Mouse (Mus musculus): ENCODE measurements around the gene Rrp1. TPM values are rescaled to one million over a fixed set of nuclear protein-coding genes. Genes with fewer than 3 reads are reported as not detected.

The Rrp1 gene
- polyA plus RNA-seq (2015; fragmentation: Nextera tagmentation; extraction: Ambion mirVana) = 157 and 202 TPM in 2 replicates

DNA sequence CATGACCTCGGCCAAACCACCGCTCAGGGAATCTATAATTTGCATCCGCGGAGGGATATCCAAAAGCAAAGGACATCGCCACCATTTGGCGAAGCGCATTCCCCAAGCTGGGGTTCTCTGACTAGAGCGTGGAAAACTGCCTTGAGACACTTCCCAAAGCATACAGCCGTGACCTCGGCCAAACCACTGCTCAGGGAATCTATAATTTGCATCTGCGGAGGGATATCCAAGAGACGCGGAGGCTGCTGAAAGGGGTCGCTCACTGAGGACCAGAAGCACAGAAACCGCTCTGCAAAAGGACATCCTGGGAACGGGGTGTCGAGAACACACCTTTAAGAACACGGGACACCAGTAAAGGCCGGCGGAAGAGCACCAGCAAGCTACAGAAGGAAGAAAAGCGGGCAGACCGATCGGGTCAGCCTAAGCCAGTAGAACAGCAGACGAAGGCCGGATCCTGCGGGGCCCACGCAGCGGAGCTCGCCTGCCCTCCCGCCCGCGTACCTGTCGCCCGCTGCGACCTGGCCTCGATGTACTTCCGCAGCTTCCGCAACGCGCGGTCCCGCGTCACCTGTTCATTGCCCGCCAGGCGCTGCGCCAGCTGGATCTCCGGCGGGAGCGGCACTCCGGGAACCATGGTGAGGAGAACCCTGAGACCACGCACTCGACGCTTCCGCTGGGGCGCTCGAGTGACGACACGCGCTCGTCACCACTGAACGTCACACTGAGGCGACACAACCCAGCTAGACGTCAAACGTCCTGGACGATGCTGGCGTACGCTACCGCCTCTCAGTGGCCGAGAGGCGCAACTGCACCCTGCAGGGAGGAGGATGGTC lies at the start of gene Rrp1:
TSS of gene Rrp1 (minus strand) at position 725 of the 833 bp plus-strand sequence.

DNA sequence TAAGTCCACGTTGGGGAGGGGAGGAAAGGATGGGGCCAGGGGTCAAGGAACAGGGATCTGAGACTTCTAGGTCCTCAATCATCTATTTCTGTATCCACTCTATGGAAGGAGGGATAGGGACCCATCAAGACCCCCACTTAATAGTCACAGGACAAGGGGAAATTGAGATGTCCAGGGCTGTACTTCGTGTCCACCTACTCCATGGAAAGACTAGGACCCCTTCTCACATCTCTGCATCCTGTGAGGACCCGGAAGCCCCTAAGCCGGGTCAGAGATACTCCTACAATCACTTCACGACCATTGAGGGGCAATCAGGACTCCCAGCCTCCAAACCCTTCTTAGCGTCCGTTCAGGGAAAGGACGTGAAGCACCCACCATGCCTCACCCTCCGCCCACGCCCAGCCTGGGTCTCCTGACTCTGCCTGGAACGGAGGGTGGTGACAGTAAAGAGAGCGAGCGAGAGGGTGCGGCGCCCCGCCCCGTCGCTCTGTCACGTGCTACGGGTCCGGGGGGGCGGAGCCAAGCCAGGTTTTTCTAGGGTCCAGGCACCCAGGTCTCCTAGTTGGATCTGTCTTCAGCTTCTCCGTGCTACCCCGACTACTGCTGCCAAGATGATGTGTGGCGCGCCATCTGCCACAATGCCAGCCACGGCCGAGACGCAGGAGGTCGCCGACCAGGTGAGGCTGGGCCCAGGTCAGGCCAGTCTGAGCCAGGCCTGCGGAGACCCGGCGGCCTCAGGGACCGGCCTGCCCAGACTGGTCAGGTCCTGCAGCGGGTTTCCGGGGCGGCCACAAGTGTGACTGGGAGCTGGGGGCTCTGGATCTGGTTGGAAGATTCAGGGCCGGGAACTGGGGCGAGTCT lies 12.6 kb upstream of the Rrp1 start, which contains the start of gene Cstb:
TSS of gene Cstb (plus strand) at position 489 of the 861 bp plus-strand sequence.

GRCm38 (mm10) chr10:78351887-78352665 lies 60.8 kb downstream of the Rrp1 start, which contains the start of gene Agpat3:
Gene Agpat3 (minus strand): TSS chr10:78352489.

Small RNA genes lying within 50 kb of the gene (microRNA-seq; reads per million reads assigned to microRNA genes)
- gene Mir6410 (ENCODE audit: borderline replicate concordance, insufficient number of aligned reads) (not detected), gene Mir6907 (ENCODE audit: borderline replicate concordance, insufficient number of aligned reads) (1.4 reads per million), gene Mir6908 (ENCODE audit: borderline replicate concordance, insufficient number of aligned reads) (not detected)

Other genes with a start within 250 kb of the Rrp1 start
- gene D10Jhu81e, start 243.3 kb downstream of the Rrp1 start, polyA plus RNA-seq (2015; fragmentation: Nextera tagmentation; extraction: Ambion mirVana) = 48.1 and 80.0 TPM in 2 replicates
- gene Pwp2, start 227.9 kb downstream of the Rrp1 start, polyA plus RNA-seq (2015; fragmentation: Nextera tagmentation; extraction: Ambion mirVana) = 6.9 and 9.8 TPM in 2 replicates
- 14.5 and 20.9 TPM in 2 replicates for gene Trappc10, start 168.4 kb downstream of the Rrp1 start, polyA plus RNA-seq (2015; fragmentation: Nextera tagmentation; extraction: Ambion mirVana)
- 102 and 142 TPM in 2 replicates for gene Agpat3, start 60.6 kb downstream of the Rrp1 start, polyA plus RNA-seq (2015; fragmentation: Nextera tagmentation; extraction: Ambion mirVana)
- 618 and 785 TPM in 2 replicates for gene Cstb, start 12.6 kb upstream of the Rrp1 start, polyA plus RNA-seq (2015; fragmentation: Nextera tagmentation; extraction: Ambion mirVana)
- 8.3 and 8.5 TPM in 2 replicates for gene Pdxk, start 51.9 kb upstream of the Rrp1 start, polyA plus RNA-seq (2015; fragmentation: Nextera tagmentation; extraction: Ambion mirVana)
- not detected in 2 replicates for gene Olfr1358, start 104.4 kb upstream of the Rrp1 start, polyA plus RNA-seq (2015; fragmentation: Nextera tagmentation; extraction: Ambion mirVana)
- gene Ilvbl, start 161.3 kb upstream of the Rrp1 start, polyA plus RNA-seq (2015; fragmentation: Nextera tagmentation; extraction: Ambion mirVana) = 55.1 and 72.3 TPM in 2 replicates
- 10.9 and 14.5 TPM in 2 replicates for gene Syde1, start 178.9 kb upstream of the Rrp1 start, polyA plus RNA-seq (2015; fragmentation: Nextera tagmentation; extraction: Ambion mirVana)
- gene Olfr1357, start 205.0 kb upstream of the Rrp1 start, polyA plus RNA-seq (2015; fragmentation: Nextera tagmentation; extraction: Ambion mirVana) = not detected in 2 replicates

Data from adrenal gland, postnatal 0 days (tissue).